Mouse (Mus musculus) right cerebral cortex, postnatal 4 days (tissue): ENCODE data around the gene Keg1.

Source experiments
- DNase-seq: peaks from one replicate; pipeline ENCODE4 v3.0.0-alpha.2; 2022

Gene Keg1

GRCm38 (mm10) chr19:12765308-12765707 lies 69.7 kb downstream of the Keg1 start, which contains the start of gene Cntf:
Gene Cntf, minus strand, starts transcription at chr19:12765632.
- no peak for DNase-seq
